ENCODE assay signal across 9 mouse cellular contexts in genomic region chr2:164967761-164968440, GRCm38 (mm10). TPM values are rescaled to one million over a fixed set of nuclear protein-coding genes. Genes with fewer than 3 reads are reported as not detected.
DNase-seq lines count a peak whose midpoint lies in the region; ATAC-seq and TF ChIP-seq lines count a peak whose summit lies in the region.
"Had no signal": no experiment of that assay in that cellular context is flagged by ENCODE, and none has a peak within 500 bp of the region (broad histone marks: within the 10 kb centered on the region; RNA-seq: fewer than 3 reads in every experiment).

No protein-coding gene starts in this region.

- WGBS in kidney, embryonic 15.5 days = 1% methylated on average over 64 of the region's 65 CpGs
- WGBS in embryonic facial prominence, embryonic 12.5 days = 1% methylated on average over 65 of the region's 65 CpGs
- 3% methylated on average over 65 of the region's 65 CpGs for WGBS in intestine, postnatal 0 days
- WGBS in liver, postnatal 0 days (ENCODE audit: insufficient replicate concordance) = 4% methylated on average over 64 of the region's 65 CpGs
- 3% methylated on average over 56 of the region's 65 CpGs for WGBS in stomach, postnatal 0 days

- H3K9me3 ChIP-seq in kidney, embryonic 15.5 days (replicated peaks) = no peaks in the 10 kb centered on the region
- no peaks in the 10 kb centered on the region for H3K9me3 ChIP-seq in embryonic facial prominence, embryonic 12.5 days
- no peaks in the 10 kb centered on the region for H3K9me3 ChIP-seq in intestine, postnatal 0 days (ENCODE audit: control insufficient read depth)
- H3K9me3 ChIP-seq in liver, postnatal 0 days (ENCODE audit: low read length) = no peaks in the 10 kb centered on the region
- H3K9me3 ChIP-seq in stomach, postnatal 0 days (ENCODE audit: control insufficient read depth, low read length) = no peaks in the 10 kb centered on the region

- peaks cover 88% of the 10 kb centered on the region for H3K27me3 ChIP-seq in kidney, embryonic 15.5 days
- peaks cover 82% of the 10 kb centered on the region for H3K27me3 ChIP-seq in embryonic facial prominence, embryonic 12.5 days
- peaks cover 52% of the 10 kb centered on the region for H3K27me3 ChIP-seq in intestine, postnatal 0 days (replicated peaks; ENCODE audit: control insufficient read depth, insufficient read depth, low read length)
- H3K27me3 ChIP-seq in liver, postnatal 0 days (ENCODE audit: insufficient read depth, low read length) = peaks cover 71% of the 10 kb centered on the region
- H3K27me3 ChIP-seq in stomach, postnatal 0 days (ENCODE audit: control insufficient read depth, insufficient read depth, low read length) = peaks cover 32% of the 10 kb centered on the region

- TF ChIP-seq EP300 in liver, postnatal 0 days (IDR thresholded peaks at IDR 0.05; ENCODE audit: low read depth) = no peak
- no peak for TF ChIP-seq EP300 in stomach, postnatal 0 days (optimal IDR thresholded peaks at IDR 0.05)

- H3K9ac ChIP-seq in kidney, embryonic 15.5 days = no peak overlapping the region
- no peak overlapping the region for H3K9ac ChIP-seq in embryonic facial prominence, embryonic 12.5 days
- H3K9ac ChIP-seq in intestine, postnatal 0 days (ENCODE audit: low read depth, low read length) = no peak overlapping the region
- H3K9ac ChIP-seq in liver, postnatal 0 days (replicated peaks) = no peak overlapping the region
- no peak overlapping the region for H3K9ac ChIP-seq in stomach, postnatal 0 days (ENCODE audit: low read length)

- no peaks in the 10 kb centered on the region for H3K36me3 ChIP-seq in kidney, embryonic 15.5 days
- H3K36me3 ChIP-seq in embryonic facial prominence, embryonic 12.5 days = no peaks in the 10 kb centered on the region
- no peaks in the 10 kb centered on the region for H3K36me3 ChIP-seq in intestine, postnatal 0 days (ENCODE audit: control insufficient read depth, insufficient read depth)
- H3K36me3 ChIP-seq in liver, postnatal 0 days (replicated peaks; ENCODE audit: insufficient read depth, low read length) = no peaks in the 10 kb centered on the region
- H3K36me3 ChIP-seq in stomach, postnatal 0 days (ENCODE audit: control insufficient read depth, insufficient read depth, low read length) = no peaks in the 10 kb centered on the region
- H3K36me3 ChIP-seq: G1E had no signal

- H3K4me1 ChIP-seq in kidney, embryonic 15.5 days = peaks cover 18% of the 10 kb centered on the region
- H3K4me1 ChIP-seq in embryonic facial prominence, embryonic 12.5 days = peaks cover 26% of the 10 kb centered on the region
- H3K4me1 ChIP-seq in intestine, postnatal 0 days (replicated peaks; ENCODE audit: control insufficient read depth, insufficient read depth, low read length) = no peaks in the 10 kb centered on the region
- H3K4me1 ChIP-seq in liver, postnatal 0 days (ENCODE audit: insufficient read depth) = 0 out of 2 replicates have a peak, but pooled peaks cover 3% of the 10 kb centered on the region
- no peaks in the 10 kb centered on the region for H3K4me1 ChIP-seq in stomach, postnatal 0 days (replicated peaks; ENCODE audit: control insufficient read depth, insufficient read depth)

- H3K27ac ChIP-seq in kidney, embryonic 15.5 days = no peak overlapping the region
- H3K27ac ChIP-seq in embryonic facial prominence, embryonic 12.5 days = no peak overlapping the region
- H3K27ac ChIP-seq in intestine, postnatal 0 days (ENCODE audit: low read depth, low read length) = no peak overlapping the region
- no peak overlapping the region for H3K27ac ChIP-seq in liver, postnatal 0 days (ENCODE audit: low read depth)
- H3K27ac ChIP-seq in stomach, postnatal 0 days (replicated peaks) = no peak overlapping the region
- no peak overlapping the region for H3K27ac ChIP-seq in gastrocnemius, adult 2 months

- peak overlapping the region; percentile 69 for H3K4me2 ChIP-seq in kidney, embryonic 15.5 days
- H3K4me2 ChIP-seq in embryonic facial prominence, embryonic 12.5 days (replicated peaks) = peak overlapping the region; percentile 72
- H3K4me2 ChIP-seq in intestine, postnatal 0 days (replicated peaks; ENCODE audit: low read depth) = peak overlapping the region; percentile 46
- H3K4me2 ChIP-seq in liver, postnatal 0 days (ENCODE audit: low read depth, low read length) = peak overlapping the region; percentile 15; the same call in 1 of the 2 replicates
- H3K4me2 ChIP-seq in stomach, postnatal 0 days (replicated peaks; ENCODE audit: low read depth) = peak overlapping the region; percentile 41

- intact Hi-C loops in gastrocnemius, adult 2 months (cut with DNase I) = loop anchor here (10.0 kb wide), 1 partner anchor 147 kb away; no protein-coding TSS in a partner anchor

- H3K4me3 ChIP-seq in kidney, embryonic 15.5 days (replicated peaks) = peak overlapping the region; percentile 41
- peak overlapping the region; percentile 37 for H3K4me3 ChIP-seq in embryonic facial prominence, embryonic 12.5 days
- H3K4me3 ChIP-seq in intestine, postnatal 0 days (ENCODE audit: low read depth, low read length) = peak overlapping the region; percentile 18
- no peak overlapping the region for H3K4me3 ChIP-seq in liver, postnatal 0 days (ENCODE audit: low read depth, low read length)
- 0 out of 2 replicates have a peak overlapping the region, but pooled peaks have one; percentile 15 for H3K4me3 ChIP-seq in stomach, postnatal 0 days (ENCODE audit: low read depth, low read length)
- H3K4me3 ChIP-seq in gastrocnemius, adult 2 months = no peak overlapping the region

- DNase-seq in kidney, postnatal 14 days = no peak
- DNase-seq in liver, postnatal 0 days = no peak
- no peak for DNase-seq in stomach, postnatal 0 days (ENCODE audit: low spot score)
- no peak for DNase-seq in gastrocnemius, adult 2 months
- DNase-seq in urinary bladder, adult 18-20 months (ENCODE audit: low spot score in 2 of 2) = no peak

- TF ChIP-seq CTCF in intestine, postnatal 0 days (IDR thresholded peaks at IDR 0.05; ENCODE audit: low read depth) = no peak
- TF ChIP-seq CTCF in liver, postnatal 0 days (IDR thresholded peaks at IDR 0.05; ENCODE audit: low read depth) = no peak
- no peak for TF ChIP-seq CTCF in stomach, postnatal 0 days (IDR thresholded peaks at IDR 0.05; ENCODE audit: low read depth)
- no peak for TF ChIP-seq CTCF in gastrocnemius, adult 2 months (IDR thresholded peaks at IDR 0.05)

- ATAC-seq in kidney, embryonic 15.5 days (replicated peaks; ENCODE audit: low FRiP score) = peak; percentile 28
- ATAC-seq in embryonic facial prominence, embryonic 12.5 days (ENCODE audit: insufficient number of reproducible peaks, insufficient read depth, low FRiP score, low TSS enrichment) = no peak
- 0 out of 2 replicates have a peak, but pooled peaks have one; percentile 34 for ATAC-seq in intestine, postnatal 0 days
- ATAC-seq in liver, postnatal 0 days = peak; percentile 29; the same call in 1 of the 2 replicates
- no peak; the same call in 1 of the 2 replicates for ATAC-seq in stomach, postnatal 0 days (ENCODE audit: low FRiP score, low TSS enrichment)

RNA-seq across cellular contexts. Expression of gene Slc12a5, which starts 7.3 kb away (rescaled TPM):
- polyA plus RNA-seq in kidney, embryonic 15.5 days (2015; fragmentation: Nextera tagmentation; extraction: Ambion mirVana) = 1.1 TPM in 2 replicates
- 1.9 and 2.0 TPM in 2 replicates for polyA plus RNA-seq in embryonic facial prominence, embryonic 12.5 days (2016; fragmentation: Nextera tagmentation; extraction: Ambion mirVana)
- polyA plus RNA-seq in intestine, postnatal 0 days (2015; fragmentation: Nextera tagmentation; extraction: Ambion mirVana) = 0.09 and 0.47 TPM in 2 replicates
- polyA plus RNA-seq in liver, postnatal 0 days (2015; fragmentation: Nextera tagmentation; extraction: Ambion mirVana) = 0.39 and 0.60 TPM in 2 replicates
- polyA plus RNA-seq in stomach, postnatal 0 days (2015; fragmentation: Nextera tagmentation; extraction: Ambion mirVana) = 0.12 and 0.21 TPM in 2 replicates
- total RNA-seq in gastrocnemius, adult 2 months (2021) = under 1 TPM; 0.36 to 0.53 TPM

RNA-seq across cellular contexts. Expression of gene Mmp9, which starts 27.3 kb away (rescaled TPM):
- polyA plus RNA-seq in kidney, embryonic 15.5 days (2015; fragmentation: Nextera tagmentation; extraction: Ambion mirVana) = 2.6 and 41.3 TPM in 2 replicates
- polyA plus RNA-seq in embryonic facial prominence, embryonic 12.5 days (2016; fragmentation: Nextera tagmentation; extraction: Ambion mirVana) = 4.5 and 4.6 TPM in 2 replicates
- 9.6 and 9.8 TPM in 2 replicates for polyA plus RNA-seq in intestine, postnatal 0 days (2015; fragmentation: Nextera tagmentation; extraction: Ambion mirVana)
- polyA plus RNA-seq in liver, postnatal 0 days (2015; fragmentation: Nextera tagmentation; extraction: Ambion mirVana) = 15.8 and 17.2 TPM in 2 replicates
- 0.87 and 1.1 TPM in 2 replicates for polyA plus RNA-seq in stomach, postnatal 0 days (2015; fragmentation: Nextera tagmentation; extraction: Ambion mirVana)
- 1 to 10 TPM in 1 of 2 experiments, under 1 TPM in 1; 0.46 to 1.1 TPM for total RNA-seq in gastrocnemius, adult 2 months (2021)

RNA-seq across cellular contexts. Expression of gene Zfp335, which starts 56.3 kb away (rescaled TPM):
- polyA plus RNA-seq in kidney, embryonic 15.5 days (2015; fragmentation: Nextera tagmentation; extraction: Ambion mirVana) = 12.1 and 14.4 TPM in 2 replicates
- polyA plus RNA-seq in embryonic facial prominence, embryonic 12.5 days (2016; fragmentation: Nextera tagmentation; extraction: Ambion mirVana) = 16.9 and 17.4 TPM in 2 replicates
- polyA plus RNA-seq in intestine, postnatal 0 days (2015; fragmentation: Nextera tagmentation; extraction: Ambion mirVana) = 3.6 and 3.8 TPM in 2 replicates
- 2.1 and 2.5 TPM in 2 replicates for polyA plus RNA-seq in liver, postnatal 0 days (2015; fragmentation: Nextera tagmentation; extraction: Ambion mirVana)
- polyA plus RNA-seq in stomach, postnatal 0 days (2015; fragmentation: Nextera tagmentation; extraction: Ambion mirVana) = 3.7 and 4.3 TPM in 2 replicates
- total RNA-seq in gastrocnemius, adult 2 months (2021) = 10 to 100 TPM in 1 of 2 experiments, 1 to 10 TPM in 1; 9.7 to 10.5 TPM

Comparison
In these comparisons a context has a peak if more than half of its experiments do, and no peak if none do; other contexts are left out.
1. ATAC-seq: peak in kidney, embryonic 15.5 days (single experiment), intestine, postnatal 0 days (single experiment) and liver, postnatal 0 days (single experiment); none in embryonic facial prominence, embryonic 12.5 days (single experiment) and stomach, postnatal 0 days (single experiment).
2. H3K4me2 ChIP-seq: peak in every context shown above with its lines; median percentile 72 in embryonic facial prominence, embryonic 12.5 days; 69 in kidney, embryonic 15.5 days; 46 in intestine, postnatal 0 days; 41 in stomach, postnatal 0 days; 15 in liver, postnatal 0 days.
3. H3K4me3 ChIP-seq: peak in kidney, embryonic 15.5 days (single experiment), embryonic facial prominence, embryonic 12.5 days (single experiment), intestine, postnatal 0 days (single experiment) and stomach, postnatal 0 days (single experiment); none in liver, postnatal 0 days (single experiment) and gastrocnemius, adult 2 months (single experiment).